In genomic region chr5:127616884-127617635, GRCm38 (mm10) we compare ENCODE assay signal across 8 mouse cellular contexts. TPM values are rescaled to one million over a fixed set of nuclear protein-coding genes. Genes with fewer than 3 reads are reported as not detected.
A peak's percentile ranks its signal among the peaks of the same experiment; 100 is the strongest.
DNase-seq lines count a peak whose midpoint lies in the region; ATAC-seq lines count a peak whose summit lies in the region.

No protein-coding gene starts in this region.

- WGBS in heart, embryonic 14.5 days = under 1% methylated on average over 91 of the region's 91 CpGs
- WGBS in liver, embryonic 13.5 days (ENCODE audit: insufficient replicate concordance) = under 1% methylated on average over 89 of the region's 91 CpGs
- under 1% methylated on average over 86 of the region's 91 CpGs for WGBS in stomach, embryonic 16.5 days

- H3K27me3 ChIP-seq in heart, embryonic 14.5 days (ENCODE audit: control insufficient read depth, insufficient read depth, low read length) = no peaks in the 10 kb centered on the region; the same call in 1 of the 2 replicates
- H3K27me3 ChIP-seq in liver, embryonic 13.5 days = no peaks in the 10 kb centered on the region
- no peaks in the 10 kb centered on the region for H3K27me3 ChIP-seq in stomach, embryonic 16.5 days (ENCODE audit: control insufficient read depth, insufficient read depth, low read length)

- H3K9me3 ChIP-seq in heart, embryonic 14.5 days (ENCODE audit: control insufficient read depth, low read length) = no peaks in the 10 kb centered on the region
- H3K9me3 ChIP-seq in liver, embryonic 13.5 days (replicated peaks) = no peaks in the 10 kb centered on the region
- H3K9me3 ChIP-seq in stomach, embryonic 16.5 days (replicated peaks; ENCODE audit: control insufficient read depth, low read length) = no peaks in the 10 kb centered on the region

- H3K4me2 ChIP-seq in heart, embryonic 14.5 days (ENCODE audit: low read length) = peak overlapping the region; percentile 94
- H3K4me2 ChIP-seq in liver, embryonic 13.5 days = peak overlapping the region; percentile 79
- H3K4me2 ChIP-seq in stomach, embryonic 16.5 days (ENCODE audit: low read depth, low read length) = peak overlapping the region; percentile 98

- H3K36me3 ChIP-seq in heart, embryonic 14.5 days (ENCODE audit: control insufficient read depth, insufficient read depth, low read length) = no peaks in the 10 kb centered on the region
- no peaks in the 10 kb centered on the region for H3K36me3 ChIP-seq in liver, embryonic 13.5 days
- no peaks in the 10 kb centered on the region for H3K36me3 ChIP-seq in stomach, embryonic 16.5 days (ENCODE audit: control insufficient read depth, insufficient read depth, low read length)

- H3K4me3 ChIP-seq in heart, embryonic 14.5 days (ENCODE audit: control insufficient read depth in 1 of 2, insufficient read depth in 1 of 2, low read depth in 1 of 2, low read length in 2 of 2) = peak overlapping the region; percentile 71 to 98
- peak overlapping the region; percentile 93 for H3K4me3 ChIP-seq in liver, embryonic 13.5 days (replicated peaks)
- peak overlapping the region; percentile 96 for H3K4me3 ChIP-seq in stomach, embryonic 16.5 days (replicated peaks; ENCODE audit: low read length)

- ATAC-seq in CD4-positive, CD25-positive, alpha-beta regulatory T cell, adult 4 months = peak; percentile 96
- ATAC-seq in heart, embryonic 14.5 days (ENCODE audit: insufficient number of reproducible peaks, insufficient read depth, low FRiP score, low read depth) = peak; percentile 85
- ATAC-seq in liver, embryonic 13.5 days (ENCODE audit: low read depth) = peak; percentile 93
- ATAC-seq in stomach, embryonic 16.5 days (ENCODE audit: insufficient read depth, low FRiP score) = peak; percentile 96

- H3K9ac ChIP-seq in heart, embryonic 14.5 days (ENCODE audit: low read length) = peak overlapping the region; percentile 97
- peak overlapping the region; percentile 90 for H3K9ac ChIP-seq in liver, embryonic 13.5 days
- H3K9ac ChIP-seq in stomach, embryonic 16.5 days (ENCODE audit: low read length) = peak overlapping the region; percentile 98

- H3K27ac ChIP-seq in heart, embryonic 14.5 days (replicated peaks in 1 of 2; ENCODE audit: control insufficient read depth in 1 of 2, insufficient read depth in 1 of 2, low read depth in 2 of 2, low read length in 2 of 2) = peak overlapping the region; percentile 30 to 82; a peak in 3 of 4 replicates
- H3K27ac ChIP-seq in liver, embryonic 13.5 days = peak overlapping the region; percentile 69
- H3K27ac ChIP-seq in stomach, embryonic 16.5 days (ENCODE audit: low read length) = peak overlapping the region; percentile 83

- H3K4me1 ChIP-seq in heart, embryonic 14.5 days (ENCODE audit: control insufficient read depth in 2 of 2, insufficient read depth in 2 of 2, low read length in 2 of 2) = peaks cover 11 to 27% of the 10 kb centered on the region in 2 experiments
- peaks cover 50% of the 10 kb centered on the region for H3K4me1 ChIP-seq in liver, embryonic 13.5 days (replicated peaks)
- peaks cover 22% of the 10 kb centered on the region for H3K4me1 ChIP-seq in stomach, embryonic 16.5 days (ENCODE audit: control insufficient read depth, insufficient read depth, low read length)

- peak; percentile 68 for DNase-seq in c-Kit-negative CD71-positive TER-119-positive erythroid progenitor cells, embryonic 14.5 days (ENCODE audit: low read depth, low spot score)
- peak; percentile 82 for DNase-seq in fibroblast of lung, adult 2 months (ENCODE audit: low read depth)
- DNase-seq in kidney, postnatal 14 days = peak; percentile 98
- DNase-seq in liver, embryonic 13.5 days = peak; percentile 92
- peak; percentile 98 for DNase-seq in neural tube, embryonic 10.5 days (ENCODE audit: extremely low spot score, low spot score)

RNA-seq across cellular contexts. Expression of gene Glt1d1, which starts 15.0 kb away (rescaled TPM):
- not detected for polyA plus RNA-seq in CD4-positive, CD25-positive, alpha-beta regulatory T cell, adult 4 months (2017; shearing (Covaris generic))
- polyA plus RNA-seq in heart, embryonic 14.5 days (2014; fragmentation: Nextera tagmentation; extraction: Ambion mirVana) = not detected in 2 replicates
- polyA plus RNA-seq in liver, embryonic 13.5 days (2015; fragmentation: Nextera tagmentation; extraction: Ambion mirVana) = 0.21 TPM in 1 of 2 replicates, not detected in the other
- polyA plus RNA-seq in stomach, embryonic 16.5 days (2015; fragmentation: Nextera tagmentation; extraction: Ambion mirVana) = 0.27 and 0.75 TPM in 2 replicates

RNA-seq across cellular contexts. Expression of gene Slc15a4, which starts 15.6 kb away (rescaled TPM):
- polyA plus RNA-seq in CD4-positive, CD25-positive, alpha-beta regulatory T cell, adult 4 months (2017; shearing (Covaris generic)) = 1 to 10 TPM; 3.3 to 3.9 TPM
- 14.2 and 14.8 TPM in 2 replicates for polyA plus RNA-seq in heart, embryonic 14.5 days (2014; fragmentation: Nextera tagmentation; extraction: Ambion mirVana)
- polyA plus RNA-seq in liver, embryonic 13.5 days (2015; fragmentation: Nextera tagmentation; extraction: Ambion mirVana) = 8.7 and 11.1 TPM in 2 replicates
- 13.9 and 15.3 TPM in 2 replicates for polyA plus RNA-seq in stomach, embryonic 16.5 days (2015; fragmentation: Nextera tagmentation; extraction: Ambion mirVana)

Comparison
In these comparisons a context has a peak if more than half of its experiments do, and no peak if none do; other contexts are left out.
1. Peak in every context shown above with its lines: DNase-seq, ATAC-seq, H3K4me3 ChIP-seq and H3K27ac ChIP-seq.